Mouse (Mus musculus) kidney, adult 2 months (tissue): Measurements from ENCODE around the gene Nhlrc4.

ENCODE experiments used
- CTCF ChIP-seq: fragments of 200-500 bp; conservative IDR thresholded peaks from 2 replicates; pipeline ENCODE4 v1.5.1; 2011; ENCODE audit warnings: low read depth, mild to moderate bottlenecking, control low read depth, low read length, moderate library complexity, mixed read lengths; ENCODE audit not compliant: insufficient read depth, insufficient read length
- POLR2A ChIP-seq: fragments of 200-500 bp; IDR thresholded peaks from one replicate; pipeline ENCODE4 v1.6.1; 2011; ENCODE audit warnings: low read depth, low read length, control low read depth

- no peak for TF ChIP-seq POLR2A
- no peak for TF ChIP-seq CTCF
These were observed 10.2 kb downstream of the Nhlrc4 start for GRCm38 (mm10) chr17:25934526-25934925.
